Mouse (Mus musculus): ENCODE measurements around the gene Srgn.

DNA sequence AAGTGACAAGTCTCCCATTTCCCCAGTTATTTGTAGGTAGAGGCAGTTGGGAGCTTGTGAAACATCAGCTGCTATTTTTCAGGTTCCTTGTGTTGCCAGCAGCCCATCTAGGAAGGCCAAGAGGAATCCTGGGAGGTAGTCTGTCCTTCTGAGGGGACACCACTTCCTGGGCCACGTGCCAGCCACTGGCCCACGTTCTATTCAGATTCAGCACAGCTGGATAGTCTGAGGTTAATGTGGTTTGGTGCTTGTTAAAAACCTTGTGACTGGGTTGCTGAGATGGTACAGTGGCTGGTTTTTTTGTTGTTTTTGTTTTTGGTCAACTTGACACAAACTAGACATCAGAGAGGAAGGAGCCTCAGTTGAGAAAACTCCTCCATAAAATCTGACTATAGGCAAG is 5.6 kb upstream of the Srgn start:
- TF ChIP-seq POLR2A (IDR thresholded peaks at IDR 0.05; ENCODE audit: borderline replicate concordance, low read depth, low read length): no peak
- no peak for TF ChIP-seq CTCF (IDR thresholded peaks at IDR 0.05; ENCODE audit: low read depth, low read length)
